Mouse (Mus musculus) MEL (cell line): Measurements from ENCODE around the gene Bcl11b. TPM values are rescaled to one million over a fixed set of nuclear protein-coding genes. Genes with fewer than 3 reads are reported as not detected.

ENCODE experiments used
- DNase-seq: peaks from one replicate; pipeline ENCODE4 v3.0.0; 2011; ENCODE audit warnings: low read depth, low spot score
- H3K27ac ChIP-seq: 2 replicates; pipeline ENCODE4 v1.5.1; 2012; ENCODE audit warnings: low read depth, mild to moderate bottlenecking, control low read depth, low read length, moderate library complexity; ENCODE audit not compliant: control insufficient read depth
- H3K27me3 ChIP-seq, 2 experiments: fragments of 150-350 bp in 1 of 2; sonication (generic) in 1 of 2; 2 replicates each; pipeline ENCODE4 v1.6.1; 2012; ENCODE audit warnings: low read length in 2 of 2, mild to moderate bottlenecking in 2 of 2, improper control_type of control experiment in 1 of 2, moderate library complexity in 1 of 2; ENCODE audit not compliant: insufficient read depth in 2 of 2, control insufficient read depth in 1 of 2
- H3K36me3 ChIP-seq, 2 experiments: 2 replicates each; pipeline ENCODE4 v1.6.1; 2012 to 2014; ENCODE audit warnings: low read length in 2 of 2, improper control_type of control experiment in 1 of 2, inconsistent platforms in 1 of 2, mild to moderate bottlenecking in 1 of 2; ENCODE audit not compliant: insufficient read depth in 2 of 2, control insufficient read depth in 1 of 2
- H3K4me1 ChIP-seq, 2 experiments: fragments of 150-350 bp in 1 of 2; sonication (generic) in 1 of 2; 2 replicates each; pipeline ENCODE4 v1.6.1; 2012; ENCODE audit warnings: low read length in 2 of 2, improper control_type of control experiment in 1 of 2, mild to moderate bottlenecking in 1 of 2; ENCODE audit not compliant: insufficient read depth in 2 of 2, control insufficient read depth in 1 of 2
- H3K4me3 ChIP-seq, 2 experiments: fragments of 150-350 bp in 1 of 2; sonication (generic) in 1 of 2; 2 replicates each; pipeline ENCODE4 v1.5.1; 2012; ENCODE audit warnings: low read depth in 2 of 2, low read length in 2 of 2, mild to moderate bottlenecking in 2 of 2, moderate library complexity in 2 of 2, control low read depth in 1 of 2, improper control_type of control experiment in 1 of 2; ENCODE audit not compliant: control insufficient read depth in 1 of 2, insufficient read depth in 1 of 2
- H3K79me2 ChIP-seq: 2 replicates; pipeline ENCODE4 v1.6.1; 2012; ENCODE audit warnings: mild to moderate bottlenecking, low read length, moderate library complexity; ENCODE audit not compliant: control insufficient read depth, poor library complexity, insufficient read depth
- H3K9ac ChIP-seq: 2 replicates; pipeline ENCODE4 v1.6.1; 2012; ENCODE audit warnings: low read depth, mild to moderate bottlenecking, control low read depth, low read length, moderate library complexity; ENCODE audit not compliant: control insufficient read depth, poor library complexity, severe bottlenecking
- H3K9me3 ChIP-seq: fragments of 150-350 bp; sonication (generic); replicated peaks from 2 replicates; pipeline ENCODE4 v1.6.1; 2012; ENCODE audit warnings: mild to moderate bottlenecking, low read length, improper control_type of control experiment, moderate library complexity; ENCODE audit not compliant: insufficient read depth
- CHD2 ChIP-seq: IDR thresholded peaks from 2 replicates; pipeline ENCODE4 v1.6.1; 2011; ENCODE audit warnings: low read length, improper control_type of control experiment
- CTCF ChIP-seq, 3 experiments: IDR thresholded peaks in 2 of 3; conservative IDR thresholded peaks in 1 of 3; 2 replicates each; pipeline ENCODE4 v1.5.1; 2011 to 2012; ENCODE audit warnings: low read length in 3 of 3, low read depth in 2 of 3, mild to moderate bottlenecking in 2 of 3, improper control_type of control experiment in 1 of 3, inconsistent platforms in 1 of 3, mixed read lengths in 1 of 3, moderate library complexity in 1 of 3; ENCODE audit not compliant: control insufficient read depth in 1 of 3, insufficient read depth in 1 of 3, poor library complexity in 1 of 3, severe bottlenecking in 1 of 3
- E2F4 ChIP-seq: IDR thresholded peaks from 2 replicates; pipeline ENCODE4 v1.6.1; 2011; ENCODE audit warnings: low read depth, low read length, improper control_type of control experiment, borderline replicate concordance
- GABPA ChIP-seq: IDR thresholded peaks from 2 replicates; pipeline ENCODE4 v1.6.1; 2012; ENCODE audit warnings: low read depth, mild to moderate bottlenecking, inconsistent platforms, low read length, improper control_type of control experiment, moderate library complexity
- JUND ChIP-seq: IDR thresholded peaks from 2 replicates; pipeline ENCODE4 v1.6.1; 2011; ENCODE audit warnings: low read depth, mild to moderate bottlenecking, improper control_type of control experiment, low read length
- MAFK ChIP-seq: IDR thresholded peaks from 2 replicates; pipeline ENCODE4 v1.6.1; 2011; ENCODE audit warnings: low read depth, mild to moderate bottlenecking, low read length, improper control_type of control experiment, borderline replicate concordance
- MXI1 ChIP-seq: IDR thresholded peaks from 2 replicates; pipeline ENCODE4 v1.6.1; 2011; ENCODE audit warnings: mild to moderate bottlenecking, low read depth, low read length, improper control_type of control experiment
- MYB ChIP-seq: IDR thresholded peaks from 2 replicates; pipeline ENCODE4 v1.6.1; 2011; ENCODE audit warnings: mild to moderate bottlenecking, low read depth, low read length, improper control_type of control experiment
- MYC ChIP-seq: IDR thresholded peaks from 2 replicates; pipeline ENCODE4 v1.6.1; 2011; ENCODE audit warnings: low read depth, mild to moderate bottlenecking, low read length, improper control_type of control experiment, moderate library complexity
- NELFE ChIP-seq: IDR thresholded peaks from 2 replicates; pipeline ENCODE4 v1.6.1; 2011; ENCODE audit warnings: low read depth, low read length, improper control_type of control experiment
- NRF1 ChIP-seq: IDR thresholded peaks from 2 replicates; pipeline ENCODE4 v1.6.1; 2014; ENCODE audit warnings: low read depth, mild to moderate bottlenecking, inconsistent platforms, low read length, improper control_type of control experiment, moderate library complexity; ENCODE audit not compliant: poor library complexity, insufficient read depth, severe bottlenecking
- POLR2A ChIP-seq, 2 experiments: IDR thresholded peaks; 2 replicates each; pipeline ENCODE4 v1.6.1; 2011 to 2012; ENCODE audit warnings: low read length in 2 of 2, mild to moderate bottlenecking in 2 of 2, control low read depth in 1 of 2, improper control_type of control experiment in 1 of 2, low read depth in 1 of 2, moderate library complexity in 1 of 2; ENCODE audit not compliant: control insufficient read depth in 1 of 2, insufficient read depth in 1 of 2, poor library complexity in 1 of 2
- POLR2AphosphoS2 ChIP-seq: IDR thresholded peaks from 2 replicates; pipeline ENCODE4 v1.6.1; 2011; ENCODE audit warnings: low read length, improper control_type of control experiment
- RAD21 ChIP-seq: IDR thresholded peaks from 2 replicates; pipeline ENCODE4 v1.6.1; 2011; ENCODE audit warnings: mild to moderate bottlenecking, low read depth, low read length, improper control_type of control experiment
- RCOR1 ChIP-seq: IDR thresholded peaks from 2 replicates; pipeline ENCODE4 v1.6.1; 2012; ENCODE audit warnings: low read depth, mild to moderate bottlenecking, inconsistent platforms, low read length, improper control_type of control experiment
- SIN3A ChIP-seq: IDR thresholded peaks from 2 replicates; pipeline ENCODE4 v1.6.1; 2012; ENCODE audit warnings: low read length, improper control_type of control experiment, inconsistent platforms
- SMC3 ChIP-seq: IDR thresholded peaks from 2 replicates; pipeline ENCODE4 v1.6.1; 2011; ENCODE audit warnings: low read depth, low read length, improper control_type of control experiment
- TBP ChIP-seq: IDR thresholded peaks from 2 replicates; pipeline ENCODE4 v1.8.0; 2011; ENCODE audit warnings: low read depth, low read length, improper control_type of control experiment
- TCF12 ChIP-seq: IDR thresholded peaks from 2 replicates; pipeline ENCODE4 v1.6.1; 2014; ENCODE audit warnings: low read depth, mild to moderate bottlenecking, inconsistent platforms, low read length, improper control_type of control experiment, moderate library complexity
- UBTF ChIP-seq: IDR thresholded peaks from 2 replicates; pipeline ENCODE4 v1.6.1; 2012; ENCODE audit warnings: low read depth, mild to moderate bottlenecking, inconsistent platforms, low read length, improper control_type of control experiment, moderate library complexity, borderline replicate concordance; ENCODE audit not compliant: insufficient read depth
- USF1 ChIP-seq: IDR thresholded peaks from 2 replicates; pipeline ENCODE4 v1.6.1; 2014; ENCODE audit warnings: low read depth, mild to moderate bottlenecking, inconsistent platforms, low read length, improper control_type of control experiment, moderate library complexity
- ZC3H11A ChIP-seq: IDR thresholded peaks from 2 replicates; pipeline ENCODE4 v1.6.1; 2012; ENCODE audit warnings: low read depth, mild to moderate bottlenecking, inconsistent platforms, low read length, improper control_type of control experiment
- ZMIZ1 ChIP-seq: IDR thresholded peaks from 2 replicates; pipeline ENCODE4 v1.6.1; 2012; ENCODE audit warnings: low read depth, mild to moderate bottlenecking, inconsistent platforms, low read length, improper control_type of control experiment, moderate library complexity
- ZNF384 ChIP-seq: IDR thresholded peaks from 2 replicates; pipeline ENCODE4 v1.6.1; 2012; ENCODE audit warnings: low read depth, mild to moderate bottlenecking, inconsistent platforms, low read length, improper control_type of control experiment
- polyA plus RNA-seq, 2 experiments: library from polyadenylated mRNA; stranded (reverse) in 1 of 2; unstranded in 1 of 2; fragments of >175 nt in 1 of 2; fragments of >200 nt in 1 of 2; gene quantifications; 2 replicates each; pipeline versions ENCODE4 v1.2.1 to v1.2.4; 2012; ENCODE audit warnings: low replicate concordance in 2 of 2, low read depth in 1 of 2; ENCODE audit not compliant: insufficient read length in 2 of 2, insufficient read depth in 1 of 2, missing spikeins in 1 of 2
- total RNA-seq: library from RNA; depleted of rRNA; stranded (reverse); fragments of 300-350 nt; gene quantifications from 2 replicates; pipeline ENCODE4 v1.2.3, GENCODE M21; 2012

The Bcl11b gene
- total and polyA plus RNA-seq, 3 experiments = not detected

DNA sequence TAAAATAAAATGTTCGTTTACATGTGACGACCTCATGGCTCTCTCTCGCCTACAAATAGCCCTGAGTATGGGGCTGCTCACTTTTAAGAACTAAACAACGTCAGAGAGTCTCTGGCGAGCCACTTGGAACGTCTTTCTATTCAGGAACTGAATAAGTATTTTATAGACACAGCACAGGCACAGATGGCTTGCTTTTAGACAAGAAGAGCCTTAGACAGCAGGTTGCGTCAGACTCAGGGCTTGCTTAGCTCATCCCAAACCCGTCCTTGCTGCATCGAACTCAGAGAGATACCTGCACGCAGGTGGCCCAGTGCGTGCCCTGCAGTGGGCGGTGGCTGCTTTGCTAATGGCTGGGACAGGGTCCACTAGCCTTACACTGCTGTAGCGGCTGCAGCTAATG lies 82.7 kb downstream of the Bcl11b start (continued):
- TF ChIP-seq ZC3H11A (no peak), TCF12 (no peak)

DNA sequence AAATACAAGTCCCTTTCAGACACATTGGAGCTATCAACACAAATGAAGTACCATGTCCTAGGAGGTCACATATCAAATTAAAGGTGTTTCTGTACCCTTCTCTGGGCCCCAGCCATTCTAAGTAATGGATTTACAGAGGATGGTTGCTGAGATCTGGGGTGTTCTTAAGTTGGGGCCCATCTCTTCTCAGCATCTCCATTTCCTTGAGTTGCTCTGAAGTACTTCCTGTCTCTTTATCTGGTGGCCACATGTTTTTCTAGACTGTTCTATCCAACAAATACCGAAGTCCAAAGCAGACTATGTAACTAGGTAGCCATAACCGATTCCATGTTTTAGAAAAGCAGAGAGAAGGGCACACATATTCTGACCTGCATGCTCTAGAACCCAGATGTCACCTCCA lies 83.3 kb downstream of the Bcl11b start:
- Histone ChIP-seq H3K9ac (no peak overlapping the region), H3K27ac (no peak overlapping the region), H3K79me2 (no peaks in the 10 kb centered on the region), H3K9me3 (no peaks in the 10 kb centered on the region), H3K36me3 (no peaks in the 10 kb centered on the region), H3K27me3 (no peaks in the 10 kb centered on the region; a peak in 1 of 4 replicates), H3K4me1 (no peaks in the 10 kb centered on the region), H3K4me3 (no peak overlapping the region)
- no peak for TF ChIP-seq MAFK
- no peak for TF ChIP-seq SIN3A
- TF ChIP-seq MYC = no peak
- no peak for TF ChIP-seq SMC3
- no peak for TF ChIP-seq TBP
- TF ChIP-seq USF1 = no peak
- no peak for TF ChIP-seq MXI1
- no peak for DNase-seq

DNA sequence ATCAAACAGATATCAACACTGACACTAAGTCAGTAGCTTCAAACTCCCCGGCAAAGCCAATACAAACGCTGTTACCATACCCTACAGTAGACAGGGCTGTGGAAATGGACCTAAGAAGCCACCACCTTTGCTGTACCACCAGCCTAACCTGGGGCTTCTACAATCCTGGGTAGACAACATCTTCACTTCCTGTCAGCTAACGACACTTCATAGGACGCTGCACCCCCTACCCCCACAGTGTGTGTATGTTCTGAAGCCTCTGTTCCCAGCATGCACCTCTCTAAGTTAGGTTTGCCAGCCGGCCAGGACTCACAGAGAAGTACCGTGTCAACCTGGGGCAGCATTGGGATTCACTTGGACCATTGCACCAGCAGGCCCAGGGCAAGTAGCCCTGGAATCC lies 84.6 kb downstream of the Bcl11b start:
- Histone ChIP-seq H3K9me3 (no peaks in the 10 kb centered on the region), H3K79me2 (no peaks in the 10 kb centered on the region), H3K27ac (no peak overlapping the region), H3K4me3 (no peak overlapping the region), H3K9ac (no peak overlapping the region), H3K36me3 (no peaks in the 10 kb centered on the region), H3K4me1 (no peaks in the 10 kb centered on the region), H3K27me3 (no peaks in the 10 kb centered on the region; a peak in 1 of 4 replicates)
- no peak for DNase-seq
- TF ChIP-seq RCOR1 = no peak

DNA sequence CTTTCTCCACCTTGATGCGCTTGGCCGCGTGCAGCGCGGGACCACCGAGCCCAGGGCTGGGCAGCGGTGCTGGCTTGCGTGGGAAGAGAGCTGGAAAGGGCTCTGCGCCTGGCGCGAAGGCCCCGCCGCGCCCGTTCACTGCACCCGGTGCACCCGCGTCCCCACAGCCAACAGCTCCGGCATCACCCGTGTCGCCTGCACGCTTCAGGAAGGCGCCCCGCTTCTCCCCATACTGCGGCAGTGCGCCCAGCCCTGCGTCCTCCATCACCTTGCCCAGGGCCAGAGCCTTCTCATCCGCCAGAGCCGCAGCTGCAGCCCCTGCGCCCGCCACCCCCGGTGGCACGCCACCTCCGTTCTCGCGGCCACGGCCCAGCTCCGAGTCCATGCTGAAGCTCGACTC lies 87.4 kb downstream of the Bcl11b start:
- H3K9ac ChIP-seq = no peak overlapping the region
- no peaks in the 10 kb centered on the region for H3K79me2 ChIP-seq
- no peaks in the 10 kb centered on the region; a peak in 1 of 4 replicates for H3K27me3 ChIP-seq
- H3K4me3 ChIP-seq = no peak overlapping the region
- DNase-seq = no peak
- H3K9me3 ChIP-seq = no peaks in the 10 kb centered on the region
- no peak overlapping the region for H3K27ac ChIP-seq
- TF ChIP-seq POLR2A (IDR thresholded peaks at IDR 0.05; ENCODE audit: control insufficient read depth in 1 of 2, insufficient read depth in 1 of 2, low read depth in 1 of 2, low read length in 2 of 2, poor library complexity in 1 of 2) (no peak), RAD21 (no peak), ZMIZ1 (no peak), POLR2AphosphoS2 (no peak), NELFE (no peak), JUND (no peak), CHD2 (no peak), SIN3A (no peak), MYC (no peak), RCOR1 (no peak), GABPA (no peak), CTCF (IDR thresholded peaks at IDR 0.05 in 2 of 3, conservative IDR thresholded peaks at IDR 0.05 in 1 of 3; ENCODE audit: control insufficient read depth in 1 of 3, insufficient read depth in 1 of 3, low read depth in 2 of 3, low read length in 3 of 3, poor library complexity in 1 of 3, severe bottlenecking in 1 of 3) (no peak), NRF1 (no peak), ZNF384 (no peak), MYB (no peak), E2F4 (no peak), UBTF (no peak)
- TF ChIP-seq, all 39 proteins: peak for 0
- Histone ChIP-seq H3K4me1 (no peaks in the 10 kb centered on the region), H3K36me3 (no peaks in the 10 kb centered on the region)
